Mouse (Mus musculus): ENCODE measurements around the gene Ppfibp1. TPM values are rescaled to one million over a fixed set of nuclear protein-coding genes. Genes with fewer than 3 reads are reported as not detected.

Ppfibp1 gene
- 31.9 and 37.0 TPM in 2 replicates for polyA plus RNA-seq (2016; fragmentation: Nextera tagmentation; extraction: Ambion mirVana)

DNA sequence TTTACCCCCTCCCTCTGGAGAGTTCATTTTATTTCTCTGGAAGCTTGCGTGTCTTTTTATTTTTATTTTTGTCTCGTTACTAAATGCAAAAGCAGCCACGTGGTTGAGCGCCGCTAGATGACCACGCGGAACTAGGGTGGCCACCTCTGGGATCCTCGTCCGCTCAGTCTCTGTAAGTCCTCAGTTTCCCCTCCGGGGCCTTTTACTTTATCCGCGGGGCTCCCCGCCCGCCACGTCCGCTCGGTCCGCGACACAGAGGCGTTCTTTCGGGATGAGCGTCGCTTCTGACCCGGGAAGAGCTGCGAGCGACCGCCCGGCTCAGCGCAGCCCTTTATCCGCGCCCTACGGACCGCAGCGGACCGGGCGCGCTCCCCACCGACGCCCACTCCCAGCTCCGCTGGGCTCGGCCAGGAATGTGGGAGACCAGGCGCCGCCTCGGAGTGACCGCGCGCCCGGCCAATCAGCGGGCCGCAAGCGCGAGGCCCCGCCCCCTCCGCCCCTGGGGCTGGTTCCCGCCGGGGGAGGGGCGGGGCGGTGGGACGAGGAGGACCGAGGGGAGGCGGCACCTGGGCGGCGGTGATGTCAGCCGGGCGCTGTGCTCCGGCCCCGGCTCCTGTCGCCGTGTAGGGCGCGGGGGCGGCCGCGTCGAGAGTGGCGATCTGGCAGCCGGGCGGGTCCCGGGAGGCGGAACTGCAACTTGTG lies at the start of gene Ppfibp1:
Gene Ppfibp1 (plus strand): TSS at position 530 of the 702 bp plus-strand sequence.
- Histone ChIP-seq H3K36me3 (no peaks in the 10 kb centered on the region), H3K27ac (peak within 1 kb of the TSS; percentile 93), H3K4me3 (peak within 1 kb of the TSS; percentile 81), H3K27me3 (ENCODE audit: low read depth, poor library complexity, severe bottlenecking) (no peaks in the 10 kb centered on the region), H3K4me1 (peaks cover 49% of the 10 kb centered on the region), H3K9me3 (replicated peaks) (no peaks in the 10 kb centered on the region)
- WGBS: under 1% methylated on average over 80 of the region's 80 CpGs
- DNase-seq (ENCODE audit: low spot score): peak; percentile 96

DNA sequence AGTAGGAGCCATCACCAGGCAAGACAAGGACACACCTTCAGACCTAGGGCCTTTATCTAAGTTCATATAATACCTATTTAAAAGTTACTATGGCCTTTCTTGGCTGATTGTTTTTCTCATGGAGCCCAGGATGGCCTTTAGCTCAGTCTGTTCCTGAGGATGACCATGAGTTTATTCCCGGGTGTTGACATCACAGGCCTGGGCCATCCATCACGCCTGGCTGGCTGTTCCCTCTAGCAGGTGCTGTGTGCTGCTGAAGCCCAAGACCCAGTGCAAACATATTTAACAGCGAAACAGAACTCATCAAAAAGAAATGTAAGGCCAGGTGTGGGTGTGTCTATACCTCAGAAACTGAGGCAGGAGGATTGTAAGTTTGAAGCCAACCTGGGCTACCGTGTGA lies 49.4 kb upstream of the Ppfibp1 start:
- peaks cover 7% of the 10 kb centered on the region for H3K4me1 ChIP-seq
- no peaks in the 10 kb centered on the region for H3K36me3 ChIP-seq
- H3K27ac ChIP-seq: no peak overlapping the region
- no peaks in the 10 kb centered on the region for H3K9me3 ChIP-seq (replicated peaks)
- no peaks in the 10 kb centered on the region for H3K27me3 ChIP-seq (ENCODE audit: low read depth, poor library complexity, severe bottlenecking)
- H3K4me3 ChIP-seq: no peak overlapping the region
- 87% methylated on average over 4 of the region's 4 CpGs for WGBS
- no peak for DNase-seq (ENCODE audit: low spot score)

DNA sequence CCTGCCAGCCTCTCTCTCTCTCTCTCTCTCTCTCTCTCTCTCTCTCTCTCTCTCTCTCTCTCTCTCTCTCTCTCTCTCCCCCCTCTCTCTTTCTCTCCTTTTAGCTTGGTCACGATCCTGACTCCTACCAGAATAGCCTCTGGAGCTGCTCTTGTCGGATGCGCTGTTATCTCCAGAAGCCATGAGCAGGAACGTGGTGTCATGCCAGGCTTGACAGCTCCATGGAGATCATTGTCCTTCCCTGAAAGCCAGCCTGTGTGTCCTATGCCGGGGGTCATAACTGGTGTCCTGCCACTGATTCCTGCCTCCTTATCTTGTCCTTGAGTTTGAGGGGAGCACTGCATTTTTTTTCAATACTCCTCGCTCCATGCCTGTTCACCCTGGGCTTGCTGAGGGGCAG lies 43.4 kb upstream of the Ppfibp1 start:
- Histone ChIP-seq H3K36me3 (no peaks in the 10 kb centered on the region), H3K27ac (no peak overlapping the region), H3K4me3 (no peak overlapping the region), H3K27me3 (ENCODE audit: low read depth, poor library complexity, severe bottlenecking) (no peaks in the 10 kb centered on the region), H3K9me3 (replicated peaks) (no peaks in the 10 kb centered on the region), H3K4me1 (no peaks in the 10 kb centered on the region; the same call in 1 of the 2 replicates)
- DNase-seq (ENCODE audit: low spot score): no peak
- 88% methylated on average over 6 of the region's 6 CpGs for WGBS

DNA sequence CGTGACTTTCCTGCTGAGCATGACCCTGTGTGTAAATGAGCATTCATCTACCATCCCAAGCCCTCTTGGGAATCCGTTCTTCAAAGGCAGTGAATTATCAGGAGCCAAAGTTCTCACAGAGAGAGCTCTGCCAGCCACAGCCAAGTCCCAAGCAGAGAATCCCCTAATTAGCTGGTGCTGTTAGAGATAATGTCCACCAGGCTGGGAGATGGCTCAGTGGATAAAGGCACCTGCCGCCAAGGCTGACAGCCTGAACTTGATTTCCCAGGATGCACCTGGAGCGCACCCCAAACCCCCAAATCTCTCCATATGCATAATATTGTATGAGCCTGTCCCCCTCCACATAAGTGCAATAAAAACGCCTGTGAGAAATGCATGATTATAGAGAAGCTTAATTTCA lies 42.9 kb upstream of the Ppfibp1 start:
- Histone ChIP-seq H3K36me3 (no peaks in the 10 kb centered on the region), H3K27me3 (ENCODE audit: low read depth, poor library complexity, severe bottlenecking) (no peaks in the 10 kb centered on the region), H3K27ac (no peak overlapping the region), H3K4me3 (no peak overlapping the region), H3K9me3 (replicated peaks) (no peaks in the 10 kb centered on the region), H3K4me1 (no peaks in the 10 kb centered on the region; the same call in 1 of the 2 replicates)
- WGBS: 84% methylated on average over 5 of the region's 5 CpGs
- DNase-seq (ENCODE audit: low spot score): no peak

DNA sequence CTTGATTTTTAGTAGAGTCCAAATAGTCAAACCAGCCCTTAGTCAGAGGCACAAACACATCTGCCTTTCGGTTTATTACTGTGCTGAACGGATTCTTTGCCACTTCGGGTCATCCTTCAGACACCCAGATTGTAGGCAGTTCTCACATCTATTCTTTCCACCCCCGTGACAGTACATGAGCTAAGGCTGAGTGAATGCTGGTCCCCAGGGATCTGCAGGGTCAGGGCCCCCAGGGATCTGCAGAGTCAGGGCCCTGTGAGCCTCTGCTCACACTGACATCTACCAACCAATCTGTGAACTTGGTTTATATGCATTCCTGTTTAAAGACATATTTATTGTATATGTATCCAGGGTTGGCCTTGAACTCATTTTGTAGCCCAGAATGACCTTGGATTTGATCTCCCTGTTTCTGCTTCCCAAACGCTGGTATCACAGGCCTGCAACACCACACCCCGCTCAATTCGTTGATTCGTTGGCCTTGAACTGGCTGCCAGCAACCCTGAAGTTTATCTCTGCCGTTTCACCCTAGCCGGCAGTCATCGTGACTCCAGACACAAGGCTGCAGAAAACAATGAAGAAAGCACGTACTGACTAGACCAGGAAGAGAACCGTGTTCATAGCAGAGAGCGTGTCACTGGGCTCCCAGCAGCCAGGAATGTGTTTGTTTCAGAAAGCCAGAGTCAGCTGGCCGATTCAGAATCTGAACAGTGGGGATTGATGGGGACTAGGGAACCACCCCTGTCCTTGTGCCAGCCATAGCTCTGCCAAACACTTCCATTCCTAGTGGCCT lies 42.1 kb upstream of the Ppfibp1 start:
- no peaks in the 10 kb centered on the region; the same call in 1 of the 2 replicates for H3K4me1 ChIP-seq
- no peak overlapping the region for H3K4me3 ChIP-seq
- no peaks in the 10 kb centered on the region for H3K36me3 ChIP-seq
- 86% methylated on average over 15 of the region's 15 CpGs for WGBS
- no peak overlapping the region for H3K27ac ChIP-seq
- H3K27me3 ChIP-seq (ENCODE audit: low read depth, poor library complexity, severe bottlenecking): no peaks in the 10 kb centered on the region
- DNase-seq (ENCODE audit: low spot score): no peak
- H3K9me3 ChIP-seq (replicated peaks): no peaks in the 10 kb centered on the region

DNA sequence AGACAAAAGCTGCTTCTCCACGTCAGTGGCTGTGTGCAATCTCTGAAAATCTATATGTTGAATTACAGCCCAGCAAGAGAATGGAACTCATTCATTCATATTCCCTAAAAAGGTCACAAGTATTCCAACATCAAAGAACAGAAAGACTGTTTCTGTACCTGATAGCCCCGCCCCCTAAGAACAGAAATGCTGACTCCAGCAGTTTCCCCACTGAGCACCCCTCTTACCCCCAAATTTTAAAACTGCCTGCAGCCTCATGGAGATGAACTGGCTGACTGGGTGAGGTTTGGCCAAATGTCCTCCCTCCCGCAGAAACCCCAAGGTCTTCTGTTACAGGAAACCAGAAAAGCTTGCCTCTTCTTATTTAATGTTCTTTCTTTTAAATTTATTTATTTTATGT lies 40.9 kb upstream of the Ppfibp1 start:
- Histone ChIP-seq H3K36me3 (no peaks in the 10 kb centered on the region), H3K4me3 (no peak overlapping the region), H3K4me1 (no peaks in the 10 kb centered on the region; the same call in 1 of the 2 replicates), H3K9me3 (replicated peaks) (no peaks in the 10 kb centered on the region), H3K27me3 (ENCODE audit: low read depth, poor library complexity, severe bottlenecking) (no peaks in the 10 kb centered on the region), H3K27ac (no peak overlapping the region)
- no peak for DNase-seq (ENCODE audit: low spot score)
- WGBS: 84% methylated on average over 3 of the region's 3 CpGs

DNA sequence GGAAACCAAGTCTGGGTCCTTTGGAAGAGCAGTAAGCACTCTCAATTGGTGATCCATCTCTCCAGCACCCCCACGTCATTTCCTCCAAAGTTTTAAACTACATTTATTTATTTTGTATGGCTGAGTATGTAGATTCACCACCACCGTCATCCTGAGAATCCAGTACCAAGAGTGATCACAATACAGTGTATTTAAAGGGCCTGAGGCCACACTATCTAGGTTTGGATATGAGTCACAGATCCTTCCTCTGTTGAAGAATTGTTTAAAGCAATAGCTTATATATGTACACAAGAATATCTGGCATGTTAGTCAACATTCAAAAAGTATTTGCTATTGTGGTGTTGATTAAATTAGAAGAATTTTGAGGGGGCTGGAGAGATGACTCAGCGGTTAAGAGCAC lies 40.0 kb upstream of the Ppfibp1 start:
- WGBS: 94% methylated on average over 3 of the region's 3 CpGs
- no peaks in the 10 kb centered on the region for H3K36me3 ChIP-seq
- H3K27me3 ChIP-seq (ENCODE audit: low read depth, poor library complexity, severe bottlenecking): no peaks in the 10 kb centered on the region
- no peak overlapping the region for H3K27ac ChIP-seq
- peaks cover 3% of the 10 kb centered on the region; the same call in 1 of the 2 replicates for H3K4me1 ChIP-seq
- H3K4me3 ChIP-seq: no peak overlapping the region
- no peak for DNase-seq (ENCODE audit: low spot score)
- H3K9me3 ChIP-seq (replicated peaks): no peaks in the 10 kb centered on the region

DNA sequence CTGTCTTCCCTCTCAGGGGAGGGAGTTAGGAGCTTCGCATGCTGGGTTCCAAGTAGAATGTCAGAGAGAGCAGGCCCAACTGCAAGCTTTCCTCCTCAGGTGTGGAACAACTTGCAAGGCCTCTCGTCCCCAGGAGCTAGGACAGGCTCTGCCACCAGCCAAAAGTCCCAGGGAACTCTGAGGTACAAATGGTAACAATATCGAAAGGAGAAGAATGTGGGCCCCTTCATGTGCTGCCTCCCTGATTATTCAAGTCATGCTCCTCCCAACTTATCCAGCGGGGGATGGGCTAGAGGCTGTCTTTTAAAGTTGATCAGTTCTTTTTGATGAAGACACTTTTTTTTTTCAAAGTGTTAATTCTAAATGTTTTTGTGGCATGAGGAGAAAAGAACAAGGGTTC lies 38.2 kb upstream of the Ppfibp1 start, which contains the start of gene Smco2:
Gene Smco2 (plus strand): TSS at position 55 of the 400 bp plus-strand sequence.
- peaks cover 4% of the 10 kb centered on the region; the same call in 1 of the 2 replicates for H3K4me1 ChIP-seq
- WGBS: 80% methylated on average over 4 of the region's 4 CpGs
- DNase-seq (ENCODE audit: low spot score): no peak
- H3K9me3 ChIP-seq (replicated peaks): no peaks in the 10 kb centered on the region
- H3K4me3 ChIP-seq: no peak within 1 kb of the TSS
- no peaks in the 10 kb centered on the region for H3K27me3 ChIP-seq (ENCODE audit: low read depth, poor library complexity, severe bottlenecking)
- H3K36me3 ChIP-seq: no peaks in the 10 kb centered on the region
- H3K27ac ChIP-seq: no peak within 1 kb of the TSS

DNA sequence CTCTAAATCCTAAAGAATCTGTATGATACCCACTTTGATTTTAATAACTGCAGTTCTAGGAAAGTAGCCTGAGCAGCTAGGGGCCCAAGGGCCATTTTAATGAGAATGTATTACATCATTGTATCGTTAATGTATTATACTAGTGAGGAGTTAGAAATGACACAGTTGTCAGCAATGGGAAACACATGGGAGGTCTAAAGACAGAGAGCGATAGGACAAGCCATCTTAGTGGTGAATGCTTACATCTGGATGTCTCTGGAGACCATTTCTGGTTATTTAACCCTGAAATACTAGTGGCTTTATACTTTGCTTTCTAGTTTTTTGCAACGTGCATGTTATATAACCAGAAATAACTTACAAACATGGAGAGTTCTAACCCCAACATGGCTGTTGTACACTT lies 36.4 kb upstream of the Ppfibp1 start:
- DNase-seq (ENCODE audit: low spot score): no peak
- WGBS: 89% methylated on average over 3 of the region's 3 CpGs
- no peaks in the 10 kb centered on the region for H3K27me3 ChIP-seq (ENCODE audit: low read depth, poor library complexity, severe bottlenecking)
- peaks cover 4% of the 10 kb centered on the region; the same call in 1 of the 2 replicates for H3K4me1 ChIP-seq
- no peak overlapping the region for H3K27ac ChIP-seq
- H3K36me3 ChIP-seq: no peaks in the 10 kb centered on the region
- 0 out of 2 replicates have a peak, but pooled peaks cover 2% of the 10 kb centered on the region for H3K9me3 ChIP-seq (replicated peaks)
- H3K4me3 ChIP-seq: no peak overlapping the region

DNA sequence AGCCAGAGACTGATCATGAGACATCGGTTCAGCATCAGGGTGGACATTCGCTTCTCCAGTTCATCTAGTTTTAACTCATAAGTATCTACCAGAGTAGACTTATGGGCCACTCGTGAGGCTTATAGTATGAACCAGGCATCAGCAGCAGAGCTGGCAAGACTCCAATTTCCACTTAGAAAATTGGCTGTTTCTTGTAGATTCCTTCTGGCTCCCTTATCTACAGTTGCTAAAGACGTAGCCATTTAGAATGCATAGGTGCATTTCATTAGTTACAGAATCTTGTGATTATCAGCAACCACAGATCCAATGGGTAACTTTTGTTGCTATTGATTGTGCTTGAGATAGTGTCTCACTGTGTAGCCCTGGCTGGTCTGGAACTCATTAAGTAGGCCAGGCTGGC lies 35.5 kb upstream of the Ppfibp1 start:
- H3K27me3 ChIP-seq (ENCODE audit: low read depth, poor library complexity, severe bottlenecking): no peaks in the 10 kb centered on the region
- no peak for DNase-seq (ENCODE audit: low spot score)

DNA sequence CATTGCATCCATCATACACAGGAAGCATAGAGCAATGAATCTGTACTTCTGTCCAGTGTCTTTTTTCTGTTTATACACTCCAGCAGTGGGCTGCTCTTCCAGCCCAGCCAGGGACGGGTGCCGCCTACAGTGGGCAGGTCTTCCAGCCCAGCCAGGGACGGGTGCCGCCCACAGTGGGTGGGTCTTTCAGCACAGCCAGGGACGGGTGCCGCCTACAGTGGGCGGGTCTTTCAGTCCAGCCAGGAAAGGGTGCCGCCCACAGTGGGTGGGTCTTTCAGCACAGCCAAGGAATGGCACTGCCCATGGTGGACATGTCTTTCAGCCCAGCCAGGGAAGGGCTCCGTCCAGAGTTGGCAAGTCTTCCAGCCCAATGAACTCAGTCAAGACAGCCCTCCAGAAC lies 33.1 kb upstream of the Ppfibp1 start:
- H3K4me3 ChIP-seq: no peak overlapping the region
- H3K4me1 ChIP-seq: peaks cover 4% of the 10 kb centered on the region; the same call in 1 of the 2 replicates
- H3K27me3 ChIP-seq (ENCODE audit: low read depth, poor library complexity, severe bottlenecking): no peaks in the 10 kb centered on the region
- no peaks in the 10 kb centered on the region for H3K36me3 ChIP-seq
- 0 out of 2 replicates have a peak, but pooled peaks cover 2% of the 10 kb centered on the region for H3K9me3 ChIP-seq (replicated peaks)
- DNase-seq (ENCODE audit: low spot score): no peak
- WGBS: 98% methylated on average over 9 of the region's 9 CpGs
- no peak overlapping the region for H3K27ac ChIP-seq

More for the DNA sequence above, 35.5 kb upstream of the Ppfibp1 start:
- 92% methylated on average over 4 of the region's 4 CpGs for WGBS
- Histone ChIP-seq H3K4me1 (peaks cover 4% of the 10 kb centered on the region; the same call in 1 of the 2 replicates), H3K4me3 (no peak overlapping the region), H3K27ac (no peak overlapping the region), H3K36me3 (no peaks in the 10 kb centered on the region), H3K9me3 (replicated peaks) (0 out of 2 replicates have a peak, but pooled peaks cover 2% of the 10 kb centered on the region)

DNA sequence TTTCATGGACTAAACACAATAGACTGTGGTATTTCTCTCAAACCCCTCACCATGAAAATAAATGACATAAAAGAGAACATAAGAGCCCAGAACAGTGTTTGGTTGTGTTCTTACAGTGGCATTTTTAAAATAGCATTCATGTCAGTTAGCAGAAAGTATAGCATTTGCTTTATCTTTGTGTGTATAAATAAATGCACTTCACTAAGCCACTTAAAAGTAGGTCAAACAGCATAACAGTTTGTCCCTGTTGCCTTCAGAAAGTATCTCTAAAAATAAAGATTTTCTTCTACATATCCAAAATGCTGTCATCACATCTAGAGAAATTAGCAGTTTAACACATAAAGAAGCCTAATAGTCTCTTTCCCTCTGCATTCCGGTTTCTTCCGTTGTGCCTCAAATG lies 30.9 kb upstream of the Ppfibp1 start:
- H3K9me3 ChIP-seq (replicated peaks): 0 out of 2 replicates have a peak, but pooled peaks cover 2% of the 10 kb centered on the region
- no peak for DNase-seq (ENCODE audit: low spot score)
- 93% methylated on average over 2 of the region's 2 CpGs for WGBS
- no peak overlapping the region for H3K4me3 ChIP-seq
- no peaks in the 10 kb centered on the region for H3K27me3 ChIP-seq (ENCODE audit: low read depth, poor library complexity, severe bottlenecking)
- no peak overlapping the region for H3K27ac ChIP-seq
- H3K36me3 ChIP-seq: no peaks in the 10 kb centered on the region
- H3K4me1 ChIP-seq: peaks cover 4% of the 10 kb centered on the region; the same call in 1 of the 2 replicates

DNA sequence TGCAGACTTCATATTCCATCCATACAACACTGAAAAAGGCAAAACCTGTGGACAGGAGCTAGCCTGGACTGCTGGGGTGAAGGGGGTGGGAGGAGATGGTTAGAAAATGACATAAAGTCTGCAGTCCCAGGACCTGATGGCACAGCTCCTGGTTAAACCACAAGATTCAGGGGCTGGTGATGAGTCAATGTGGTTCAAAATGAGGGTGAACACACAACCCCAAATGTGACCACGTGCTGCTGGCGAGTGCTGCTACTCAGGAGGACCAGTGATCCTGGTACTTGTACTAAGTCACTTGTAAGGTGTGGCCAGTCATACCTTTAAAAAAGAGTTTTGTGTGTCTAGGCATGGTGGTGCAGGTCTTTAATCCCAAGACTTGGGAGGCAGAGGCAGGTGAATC lies 25.1 kb upstream of the Ppfibp1 start:
- no peak for DNase-seq (ENCODE audit: low spot score)
- H3K27ac ChIP-seq: no peak overlapping the region
- H3K4me3 ChIP-seq: no peak overlapping the region
- no peaks in the 10 kb centered on the region for H3K36me3 ChIP-seq
- no peaks in the 10 kb centered on the region for H3K4me1 ChIP-seq
- no peaks in the 10 kb centered on the region for H3K27me3 ChIP-seq (ENCODE audit: low read depth, poor library complexity, severe bottlenecking)
- H3K9me3 ChIP-seq (replicated peaks): no peaks in the 10 kb centered on the region
- 90% methylated on average over 2 of the region's 2 CpGs for WGBS
